Mouse (Mus musculus) mouse embryonic stem cell (cell line): ENCODE measurements around the gene Med9.

Experiments used
- in situ Hi-C, 2 experiments: fragments of 300-500 bp; cut with MboI; formaldehyde crosslinking; loops; 1 replicate in 1 of 2; 3 replicates in 1 of 2; pipeline ENCODE4 v1.14.3; 2019 to 2020; ENCODE audit warnings: low sequenced_read_pairs in 2 of 2, low pct_unique_long_range_greater_than_20kb in 1 of 2, mixed read lengths in 1 of 2; ENCODE audit not compliant: unreplicated experiment in 1 of 2

Med9 gene

DNA sequence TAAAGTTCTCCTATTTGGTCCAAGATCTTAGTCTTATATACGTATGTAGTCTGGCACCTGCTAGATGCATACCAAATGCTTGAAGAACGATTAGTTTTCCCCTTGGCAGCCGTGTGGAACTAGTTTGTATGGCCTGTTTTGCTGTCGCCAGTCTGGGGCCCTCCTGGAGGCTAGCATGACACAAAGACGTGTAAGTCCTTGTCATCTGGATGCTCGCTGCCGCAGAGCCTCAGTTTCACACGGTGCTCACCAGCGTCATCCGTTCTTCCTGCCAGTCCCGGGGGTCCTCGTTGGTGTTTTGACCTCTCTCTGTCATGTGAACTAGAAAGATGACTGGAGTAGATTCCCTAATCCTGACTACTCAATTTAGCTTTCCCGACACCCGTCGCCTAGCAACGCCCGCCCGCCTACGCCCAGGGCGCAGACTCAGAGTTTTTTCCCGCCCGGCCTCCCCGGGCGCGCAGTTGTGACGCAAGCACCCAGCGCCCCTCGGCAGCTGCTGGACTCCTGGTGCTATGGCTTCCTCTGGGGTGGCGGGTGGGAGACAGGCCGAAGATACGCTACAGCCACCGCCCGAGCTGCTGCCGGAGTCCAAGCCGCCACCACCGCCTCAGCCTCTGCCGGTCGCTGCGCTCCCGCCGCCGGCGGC, at the start of gene Med9:
Gene Med9, plus strand, starts transcription at position 455 of the 649 bp plus-strand sequence.
- in situ Hi-C loops = no loop called here

DNA sequence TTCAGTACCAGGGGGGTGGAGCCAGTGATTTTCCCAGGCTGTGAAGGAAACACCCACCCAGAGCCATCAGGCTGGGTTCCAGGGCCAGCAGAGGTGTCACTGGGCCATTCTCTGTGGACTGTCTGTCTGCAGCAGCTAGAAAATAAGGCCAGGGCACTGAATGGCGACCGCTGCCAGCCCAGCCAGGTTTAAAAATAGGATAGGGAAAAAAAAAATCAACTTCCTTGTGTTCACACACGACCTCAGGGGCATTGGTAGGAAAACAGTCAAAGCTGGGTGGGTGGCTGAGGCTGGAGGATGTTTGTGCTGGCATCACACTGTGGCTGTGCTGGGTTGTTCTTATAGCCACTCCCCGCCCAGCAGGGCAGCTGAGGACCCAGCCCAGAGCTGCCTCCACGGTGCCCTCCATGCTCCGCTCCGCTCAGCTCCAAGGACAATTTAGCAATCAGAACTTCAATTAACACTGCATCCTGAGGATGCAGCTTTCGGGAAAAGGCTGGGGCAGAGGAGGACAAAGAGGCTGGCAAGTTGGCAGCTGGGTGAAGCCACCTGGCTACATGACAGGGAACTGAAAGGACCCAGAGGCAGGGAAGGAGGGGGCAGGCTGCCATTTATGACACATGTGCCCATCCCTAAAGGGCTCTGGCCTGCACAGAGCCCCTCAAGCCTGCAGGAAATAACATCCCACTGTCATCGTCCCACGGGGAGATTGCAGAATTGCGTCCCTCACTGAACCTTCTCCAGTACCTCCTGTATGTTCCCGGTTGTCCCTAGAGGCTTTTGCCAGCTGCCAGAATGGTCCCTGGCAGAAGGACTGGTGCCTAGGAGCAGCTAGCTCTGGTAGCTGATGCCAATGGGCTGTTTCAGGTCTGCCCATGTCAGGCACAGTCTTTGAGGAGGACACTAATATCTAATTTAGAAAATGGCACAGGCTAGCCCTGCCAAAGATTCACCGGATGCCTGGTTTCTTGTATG, 48.0 kb upstream of the Med9 start:
- in situ Hi-C loops = no loop called here

DNA sequence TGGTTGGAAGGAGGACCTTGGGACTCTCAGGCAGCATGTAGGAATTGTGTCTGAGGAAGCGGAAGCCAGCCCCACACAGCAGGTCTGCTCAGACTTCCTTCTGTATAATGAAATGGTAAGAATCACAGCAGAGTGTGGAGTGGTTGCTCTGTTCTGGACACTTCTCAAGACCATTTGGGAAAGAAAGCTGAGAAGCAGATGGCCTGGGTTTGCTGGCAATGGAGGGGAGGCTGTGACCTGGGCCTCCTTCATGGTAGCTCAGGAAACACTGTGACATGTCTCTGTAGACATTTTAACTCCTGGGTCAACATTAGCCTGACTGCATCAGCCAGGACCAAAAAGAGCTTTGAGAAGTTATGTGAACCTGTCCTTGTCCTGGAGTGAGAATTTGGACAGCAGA, 47.0 kb upstream of the Med9 start:
- in situ Hi-C loops = no loop called here

DNA sequence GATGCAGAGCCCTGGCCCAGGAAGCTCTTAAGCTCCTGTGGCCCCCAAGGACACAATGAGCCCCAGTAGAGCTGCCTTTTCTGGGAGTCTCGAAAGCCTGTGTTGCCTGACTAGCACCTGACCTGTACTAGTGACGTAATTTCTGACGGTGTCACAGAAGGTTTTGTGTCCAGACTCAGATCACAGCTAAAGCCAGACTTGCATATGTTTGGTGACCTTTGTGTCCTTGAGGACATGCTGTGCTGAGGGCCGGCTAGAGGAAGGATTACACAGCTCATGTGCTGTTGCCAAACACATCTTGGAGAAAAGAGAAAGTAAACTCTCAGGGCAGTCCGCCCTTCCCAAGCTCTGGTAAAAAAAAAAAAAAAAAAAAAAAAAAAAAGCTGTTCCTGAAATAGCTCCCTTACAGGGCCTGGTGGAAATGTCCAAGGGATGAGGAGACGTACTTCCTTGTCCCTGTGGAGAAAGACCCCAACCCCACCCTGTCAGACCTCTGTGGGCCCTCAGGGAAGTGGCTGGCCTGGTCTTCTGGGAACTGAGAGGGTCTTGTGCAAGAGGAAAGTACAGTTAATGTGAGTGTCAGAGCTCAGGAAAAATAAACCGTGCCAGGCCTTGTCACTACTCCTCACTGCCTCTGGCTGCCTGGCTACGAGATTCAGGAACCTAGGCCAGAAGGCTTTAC, 45.8 kb upstream of the Med9 start:
- in situ Hi-C loops = no loop called here

DNA sequence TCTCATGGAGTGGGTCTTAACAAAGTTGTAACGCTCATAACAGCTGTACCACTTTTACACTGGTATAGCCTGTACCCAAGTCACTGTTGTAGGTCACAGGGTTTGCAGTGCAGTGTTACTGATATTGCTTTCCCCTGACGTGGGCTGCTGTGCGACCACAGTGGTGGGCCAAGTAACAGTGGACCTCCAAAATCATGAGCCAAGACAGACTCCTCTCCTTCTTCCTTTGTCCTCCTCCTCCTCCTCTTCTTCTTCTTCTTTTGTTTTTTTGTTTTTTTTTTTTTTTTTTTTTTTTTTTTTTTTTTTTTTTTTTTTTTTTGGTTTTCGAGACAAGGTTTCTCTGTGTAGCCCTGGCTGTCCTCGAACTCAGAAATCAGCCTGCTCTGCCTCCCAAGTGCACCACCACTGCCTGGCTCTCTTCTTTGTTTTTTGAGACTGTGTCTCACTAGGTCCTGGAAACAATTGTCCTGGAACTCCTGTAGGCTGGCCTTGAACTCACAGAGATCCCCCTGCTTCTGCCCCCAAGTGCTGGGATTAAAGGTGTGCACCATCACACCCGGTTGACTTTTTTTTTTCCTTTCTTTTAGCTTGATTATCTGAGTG, 41.4 kb upstream of the Med9 start:
- in situ Hi-C loops = no loop called here

DNA sequence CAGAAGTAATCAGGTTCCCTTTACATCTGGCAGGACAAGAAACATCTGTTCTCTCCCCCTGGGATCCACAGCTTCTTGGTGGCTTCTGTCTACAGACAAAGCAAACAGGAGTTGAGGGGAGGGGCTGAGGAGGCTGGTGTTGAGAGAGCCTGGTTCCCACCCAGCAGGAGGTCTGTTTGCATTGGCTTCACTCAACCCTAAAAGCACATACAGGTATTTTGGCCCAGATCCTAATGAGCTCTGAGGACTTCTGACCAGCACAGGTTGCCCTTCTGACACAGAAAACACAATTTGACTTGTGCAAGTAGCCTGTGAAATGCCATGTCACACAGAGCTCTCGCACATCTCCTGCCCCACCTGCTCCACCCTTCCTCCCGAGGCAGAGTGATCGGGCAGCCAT, 39.6 kb upstream of the Med9 start:
- in situ Hi-C loops = no loop called here

DNA sequence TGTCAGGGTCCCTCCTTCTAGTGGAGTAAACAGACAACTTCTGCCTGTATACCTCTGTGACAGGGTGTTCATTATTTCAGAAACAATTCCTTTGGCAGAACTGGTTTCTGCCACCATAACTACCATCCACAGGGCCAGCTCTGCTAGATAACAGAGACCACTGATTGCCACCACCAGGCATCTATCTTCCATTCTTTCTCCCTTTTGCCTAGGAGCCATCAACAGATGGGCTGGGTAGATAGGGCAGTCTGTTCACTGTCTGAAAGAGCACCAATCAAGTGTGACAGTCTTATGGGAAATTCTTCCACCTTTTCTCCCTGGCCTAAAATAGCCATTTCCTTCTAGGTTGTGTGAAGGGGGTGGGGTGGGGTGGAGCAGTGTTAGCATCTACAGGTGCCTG, 37.4 kb upstream of the Med9 start:
- in situ Hi-C loops = no loop called here

DNA sequence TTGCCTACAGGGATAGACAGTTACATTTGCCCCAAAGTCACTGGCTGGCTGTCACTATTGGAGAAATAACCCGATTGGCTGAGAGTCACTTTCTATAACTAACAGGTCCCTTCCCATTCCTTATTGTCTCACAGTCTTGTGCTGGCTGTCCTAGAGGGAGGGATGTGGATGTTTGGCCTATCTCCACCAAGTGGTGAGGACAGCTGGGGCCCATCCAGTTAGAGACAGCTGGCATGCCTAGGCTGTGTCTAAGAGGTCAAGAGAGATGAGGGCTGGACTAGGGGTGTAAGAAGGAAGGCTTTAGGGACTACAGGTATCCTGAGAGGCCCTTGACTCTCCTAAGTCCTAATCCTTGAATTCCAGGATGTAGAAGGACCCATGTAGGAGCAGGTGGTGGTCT, 36.5 kb upstream of the Med9 start:
- in situ Hi-C loops = no loop called here

DNA sequence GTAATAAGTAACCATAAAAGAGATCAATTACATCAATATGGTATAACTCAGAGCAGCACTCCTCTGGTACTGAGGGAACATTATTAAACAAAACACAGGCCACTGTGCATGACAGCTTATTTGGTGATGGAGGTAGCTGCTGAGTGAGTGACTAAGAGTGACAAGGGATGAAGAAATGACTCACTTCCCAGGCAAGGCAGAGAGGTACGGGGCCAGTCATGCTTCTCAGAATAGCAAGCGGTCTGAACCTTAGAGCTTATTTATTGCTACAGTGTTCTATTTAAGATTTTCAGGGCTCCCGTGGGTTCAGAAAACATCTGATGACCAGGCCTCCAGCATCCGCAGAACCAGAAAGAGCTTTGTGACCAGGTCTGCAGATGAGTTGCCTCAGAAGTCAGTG, 34.3 kb upstream of the Med9 start:
- in situ Hi-C loops = no loop called here

DNA sequence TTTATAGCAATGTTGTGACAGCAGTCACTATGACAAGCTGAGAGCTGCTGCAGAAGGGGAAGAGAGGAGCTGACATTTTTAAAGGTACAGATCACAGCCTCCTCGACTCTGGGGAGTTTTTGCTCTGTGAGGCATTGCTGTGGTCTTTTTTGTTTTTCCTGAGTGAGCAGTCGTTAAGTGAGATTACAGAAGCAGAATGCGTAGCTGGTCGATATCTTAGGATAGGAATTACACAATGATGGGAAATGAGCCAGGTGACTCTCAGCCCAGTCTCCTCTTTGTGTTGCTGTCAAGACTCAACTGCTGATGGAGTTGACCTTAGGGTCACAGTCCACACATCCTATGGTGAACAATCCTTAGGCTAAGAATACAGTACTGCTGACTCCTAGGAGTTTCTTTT, 30.0 kb upstream of the Med9 start:
- in situ Hi-C loops = no loop called here

DNA sequence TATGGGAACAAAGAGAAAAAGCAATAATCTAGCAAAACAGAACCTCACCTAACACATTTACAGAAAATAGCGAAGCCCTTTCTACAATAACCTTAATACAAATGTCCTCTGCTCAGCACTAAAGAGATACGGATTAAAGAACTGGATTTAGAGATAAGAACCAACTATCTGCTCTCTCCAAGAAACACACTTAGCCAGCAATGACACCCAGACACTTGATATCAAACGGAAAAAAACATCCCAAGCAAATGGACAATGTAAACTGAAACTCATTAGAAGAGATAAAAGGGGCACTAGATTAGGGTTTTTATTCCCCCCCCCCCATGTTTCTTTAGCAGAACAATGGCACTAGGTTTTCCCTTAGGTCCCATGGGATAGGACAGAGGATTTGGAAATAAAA, 28.6 kb upstream of the Med9 start:
- in situ Hi-C loops = no loop called here

DNA sequence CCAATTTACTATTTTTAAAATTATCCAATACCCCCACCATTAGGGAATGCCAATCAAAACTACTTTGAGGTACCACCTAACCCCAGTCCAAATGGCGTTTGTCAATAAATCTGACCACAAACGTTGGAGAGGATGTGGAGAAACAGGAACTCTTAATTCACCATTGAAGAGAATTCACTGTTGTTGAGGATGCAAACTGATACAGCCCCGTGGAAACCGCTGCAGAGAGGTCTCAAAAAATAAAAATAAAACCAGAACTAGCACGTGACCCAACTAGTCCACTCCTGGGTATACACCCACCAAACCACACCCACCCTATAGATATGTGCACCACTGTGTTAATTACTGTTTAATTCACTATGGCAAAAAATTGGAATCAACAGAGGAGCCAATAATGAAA, 27.7 kb upstream of the Med9 start:
- in situ Hi-C loops = no loop called here

DNA sequence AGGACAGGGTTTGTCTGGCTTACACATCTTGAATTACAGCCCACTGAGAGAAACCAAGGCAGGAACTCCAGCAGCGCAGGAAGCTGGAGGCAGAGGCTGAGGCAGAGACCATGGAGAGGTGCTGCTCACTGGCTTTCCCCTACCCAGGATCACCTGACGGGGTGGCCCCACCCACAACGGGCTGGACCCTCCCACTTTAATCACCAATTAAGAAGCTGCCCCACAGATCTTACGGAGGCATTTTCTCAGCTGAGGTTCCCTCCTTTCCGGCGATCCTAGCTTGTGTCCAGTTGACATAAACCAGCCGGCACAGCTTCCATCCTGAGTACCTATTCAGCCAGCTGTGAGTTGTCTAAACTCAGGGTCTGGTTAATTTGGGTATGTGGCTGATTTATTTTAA, 26.7 kb upstream of the Med9 start:
- in situ Hi-C loops = no loop called here

DNA sequence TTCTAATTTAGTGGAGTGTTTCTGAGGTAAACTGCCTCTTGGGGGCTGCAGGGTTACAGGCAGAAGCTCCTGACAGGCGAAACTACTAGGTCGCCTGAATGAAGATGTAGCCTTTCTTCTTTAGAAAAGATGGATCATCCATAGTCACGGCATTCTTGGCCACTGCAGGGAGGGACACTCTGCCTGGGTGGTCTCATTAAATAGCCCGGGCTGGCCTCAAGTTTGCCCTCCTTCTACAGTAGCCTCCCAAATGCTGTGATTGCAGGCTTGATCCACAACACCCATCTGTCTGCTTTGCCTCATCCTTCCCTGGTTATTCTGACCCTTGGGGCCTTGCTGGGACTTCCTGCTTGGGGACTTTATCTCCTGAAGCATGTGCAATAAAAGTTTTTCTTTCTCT, 18.0 kb upstream of the Med9 start:
- in situ Hi-C loops = no loop called here

DNA sequence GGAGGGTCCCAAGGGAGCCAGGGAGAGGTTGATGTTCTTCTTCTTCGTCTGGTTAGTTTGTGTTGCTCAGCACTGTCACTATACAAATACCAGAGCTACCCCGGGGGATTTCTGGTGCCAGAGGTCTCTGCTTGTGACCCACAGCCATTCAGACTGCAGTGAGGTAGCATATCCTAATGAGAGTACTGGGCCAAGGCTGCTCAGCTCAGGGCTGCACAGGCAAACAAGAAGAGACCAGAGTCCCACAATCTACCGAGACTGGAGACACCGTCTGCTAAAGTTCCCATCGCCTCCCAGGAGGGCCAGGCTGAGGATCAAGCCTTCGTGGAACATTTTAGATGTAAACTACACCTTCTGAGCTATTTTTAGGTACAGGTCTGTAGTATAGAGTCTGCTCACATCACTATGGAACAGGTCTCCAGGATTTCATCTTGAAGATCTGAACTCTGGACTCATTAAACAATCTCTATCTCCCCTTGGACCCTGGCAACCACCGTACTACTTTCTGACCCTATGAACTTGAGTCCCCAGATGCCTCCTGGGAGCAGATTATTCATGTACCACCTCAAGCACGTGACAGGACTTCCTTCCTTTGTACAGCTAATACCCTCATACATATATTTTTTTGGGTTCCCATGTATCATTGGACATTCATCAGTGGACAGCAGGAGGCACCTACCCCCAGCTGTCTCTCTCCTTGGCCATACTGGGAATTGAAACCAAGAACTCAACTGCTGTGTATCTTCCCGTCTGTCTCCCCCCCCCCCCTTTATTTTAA, 15.3 kb upstream of the Med9 start:
- in situ Hi-C loops = no loop called here

DNA sequence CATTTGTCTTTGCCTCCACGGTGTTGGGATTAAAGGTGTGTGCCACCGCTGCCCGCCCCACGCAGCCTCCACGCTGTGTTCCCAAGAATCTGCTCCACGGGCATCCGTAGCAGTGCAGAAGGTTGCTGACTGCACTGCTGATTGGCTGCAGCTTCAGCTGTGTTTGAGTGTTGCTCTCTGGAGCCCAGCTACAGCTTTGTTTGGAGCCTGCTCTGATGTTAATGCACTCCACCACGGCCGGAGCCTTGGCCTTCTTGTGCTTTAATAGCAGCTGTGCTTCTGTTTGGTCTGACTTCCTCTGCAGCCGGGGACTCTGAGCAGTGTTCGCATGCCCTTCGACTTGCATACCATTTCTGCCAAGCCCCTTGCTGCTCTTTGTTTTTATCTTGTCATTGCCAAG, 14.1 kb upstream of the Med9 start:
- in situ Hi-C loops = no loop called here

DNA sequence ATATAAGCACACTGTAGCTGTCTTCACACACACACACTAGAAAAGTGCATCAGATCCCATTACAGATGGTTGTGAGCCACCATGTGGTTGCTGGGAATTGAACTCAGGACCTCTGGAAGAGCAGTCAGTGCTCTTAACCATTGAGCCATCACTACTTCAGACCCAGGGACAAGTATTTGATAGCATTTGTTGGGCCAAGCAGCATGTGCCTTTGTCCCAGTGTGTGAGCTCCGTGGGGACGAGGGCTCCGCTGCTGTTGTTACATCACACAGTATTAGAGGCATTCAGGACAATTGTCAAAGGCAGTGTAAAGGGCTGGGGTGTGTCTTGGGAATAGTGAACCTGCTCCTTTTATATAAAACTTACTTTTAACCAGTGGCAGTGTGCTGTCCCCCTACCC, 11.0 kb upstream of the Med9 start:
- in situ Hi-C loops = no loop called here

DNA sequence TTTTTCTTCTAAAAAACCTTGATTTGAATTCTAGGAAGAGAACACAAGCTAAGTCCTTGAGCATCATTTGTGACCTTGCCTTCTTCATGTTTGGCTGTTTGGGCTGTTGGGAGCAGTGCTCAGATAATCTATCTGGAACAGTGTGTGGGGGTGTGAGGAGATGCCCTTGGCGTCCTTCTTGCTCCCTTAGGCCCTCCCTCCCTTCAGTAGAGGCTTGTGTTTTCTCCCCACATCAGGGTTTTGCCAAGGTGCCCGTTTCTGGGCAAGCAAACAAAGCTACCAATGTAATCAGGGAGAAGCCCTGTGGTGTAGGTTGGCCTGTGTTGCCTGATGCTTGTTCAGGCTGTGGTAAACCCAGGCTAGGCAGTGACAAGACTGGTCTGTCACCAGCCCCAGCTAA, 10.4 kb upstream of the Med9 start:
- in situ Hi-C loops = no loop called here
